Mouse (Mus musculus) embryonic fibroblast, embryonic 13.5 days (primary cell): ENCODE data around the gene Tmcc1.

Experiments used
- CTCF ChIP-seq: IDR thresholded peaks from 2 replicates; pipeline ENCODE4 v1.5.1; 2011; ENCODE audit warnings: mild to moderate bottlenecking, control low read depth, low read length, moderate library complexity, borderline replicate concordance; ENCODE audit not compliant: insufficient read depth
- POLR2A ChIP-seq: IDR thresholded peaks from 2 replicates; pipeline ENCODE4 v1.6.1; 2011; ENCODE audit warnings: low read depth, mild to moderate bottlenecking, control low read depth, low read length, moderate library complexity

DNA sequence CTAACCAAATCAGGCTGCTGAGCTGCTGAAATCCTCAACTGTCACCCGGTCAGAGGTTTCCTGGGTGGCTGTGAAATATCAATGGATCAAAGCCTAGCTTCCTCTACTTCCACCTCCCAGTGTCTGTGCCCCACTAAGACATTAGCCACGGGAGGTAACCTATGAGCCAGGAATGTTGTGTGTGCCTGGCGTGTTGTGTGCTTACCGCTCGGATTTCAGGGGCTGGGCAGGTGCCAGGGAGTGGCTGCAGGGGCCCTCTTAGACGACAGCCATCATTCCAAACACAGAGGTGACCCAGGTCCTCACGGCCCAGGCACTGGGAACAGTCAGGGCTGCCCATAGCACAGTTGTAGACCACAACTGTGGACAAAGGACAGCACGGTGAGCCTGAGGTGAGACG lies 224.2 kb downstream of the Tmcc1 start:
- no peak for TF ChIP-seq CTCF
- TF ChIP-seq POLR2A, result no peak
